ENCODE assay signal across 18 mouse cellular contexts in genomic region chr3:89887582-89888230, GRCm38 (mm10). TPM values are rescaled to one million over a fixed set of nuclear protein-coding genes. Genes with fewer than 3 reads are reported as not detected.
DNase-seq lines count a peak whose midpoint lies in the region; ATAC-seq and TF ChIP-seq lines count a peak whose summit lies in the region.
"Had no signal": no experiment of that assay in that cellular context is flagged by ENCODE, and none has a peak within 500 bp of the region (broad histone marks: within the 10 kb centered on the region; RNA-seq: fewer than 3 reads in every experiment).

No protein-coding gene starts in this region.

- H3K4me2 ChIP-seq in liver, postnatal 0 days (ENCODE audit: low read depth, low read length): no peak overlapping the region
- H3K4me2 ChIP-seq: forebrain, embryonic 15.5 days; hindbrain, embryonic 15.5 days; limb, embryonic 15.5 days; neural tube, embryonic 13.5 days had no signal

- peak; percentile 53 for ATAC-seq in CD4-positive, CD25-positive, alpha-beta regulatory T cell, adult 4 months
- no peak for ATAC-seq in liver, postnatal 0 days
- ATAC-seq: forebrain, embryonic 15.5 days had no signal

- no peak for TF ChIP-seq CTCF in bone marrow, adult 2 months (IDR thresholded peaks at IDR 0.05; ENCODE audit: control insufficient read depth, insufficient read depth, low read length)
- no peak for TF ChIP-seq CTCF in liver, postnatal 0 days (IDR thresholded peaks at IDR 0.05; ENCODE audit: low read depth)

- H3K36me3 ChIP-seq in liver, postnatal 0 days (replicated peaks; ENCODE audit: insufficient read depth, low read length): peaks cover 29% of the 10 kb centered on the region
- H3K36me3 ChIP-seq in splenic B cell, adult 2 months (ENCODE audit: control insufficient read depth, insufficient read depth, low read length, poor library complexity, severe bottlenecking): no peaks in the 10 kb centered on the region
- H3K36me3 ChIP-seq in forebrain, embryonic 10.5 days (replicated peaks): no peaks in the 10 kb centered on the region
- H3K36me3 ChIP-seq: forebrain, embryonic 15.5 days; hindbrain, embryonic 15.5 days; limb, embryonic 15.5 days; neural tube, embryonic 13.5 days had no signal

- H3K27me3 ChIP-seq in liver, postnatal 0 days (ENCODE audit: insufficient read depth, low read length): no peaks in the 10 kb centered on the region
- H3K27me3 ChIP-seq in splenic B cell, adult 2 months (ENCODE audit: control insufficient read depth, insufficient read depth, low read length, poor library complexity, severe bottlenecking): no peaks in the 10 kb centered on the region
- H3K27me3 ChIP-seq in forebrain, embryonic 10.5 days (ENCODE audit: poor library complexity, severe bottlenecking): peaks cover 16% of the 10 kb centered on the region
- H3K27me3 ChIP-seq: forebrain, embryonic 15.5 days; hindbrain, embryonic 15.5 days; limb, embryonic 15.5 days; neural tube, embryonic 13.5 days had no signal

- peaks cover 3% of the 10 kb centered on the region; the same call in 1 of the 2 replicates for H3K4me1 ChIP-seq in bone marrow, adult 2 months (ENCODE audit: control insufficient read depth, insufficient read depth, low read length)
- H3K4me1 ChIP-seq in liver, postnatal 0 days (ENCODE audit: insufficient read depth): peaks cover 25% of the 10 kb centered on the region; the same call in 1 of the 2 replicates
- 0 out of 2 replicates have a peak, but pooled peaks cover 3% of the 10 kb centered on the region for H3K4me1 ChIP-seq in forebrain, embryonic 10.5 days
- H3K4me1 ChIP-seq: forebrain, embryonic 15.5 days; hindbrain, embryonic 15.5 days; neural tube, embryonic 13.5 days had no signal

- H3K9ac ChIP-seq in liver, postnatal 0 days (replicated peaks): no peak overlapping the region
- H3K9ac ChIP-seq: forebrain, embryonic 15.5 days; hindbrain, embryonic 15.5 days; limb, embryonic 15.5 days; neural tube, embryonic 13.5 days had no signal

- 17% methylated on average over 7 of the region's 7 CpGs for WGBS in bone marrow, adult 2 months
- WGBS in liver, postnatal 0 days (ENCODE audit: insufficient replicate concordance): 40% methylated on average over 7 of the region's 7 CpGs
- WGBS in forebrain, embryonic 10.5 days: 92% methylated on average over 7 of the region's 7 CpGs

- peak overlapping the region; percentile 14; the same call in 1 of the 2 replicates for H3K27ac ChIP-seq in bone marrow, adult 2 months (ENCODE audit: control insufficient read depth, insufficient read depth, low read depth, low read length, poor library complexity)
- 0 out of 2 replicates have a peak overlapping the region, but pooled peaks have one; percentile 36 for H3K27ac ChIP-seq in liver, postnatal 0 days (ENCODE audit: low read depth)
- H3K27ac ChIP-seq in forebrain, embryonic 10.5 days: no peak overlapping the region
- H3K27ac ChIP-seq: forebrain, embryonic 15.5 days; hindbrain, embryonic 15.5 days; limb, embryonic 15.5 days; neural tube, embryonic 13.5 days had no signal

- no peak overlapping the region for H3K4me3 ChIP-seq in bone marrow, adult 2 months (replicated peaks; ENCODE audit: control insufficient read depth, low read depth, low read length)
- no peak overlapping the region for H3K4me3 ChIP-seq in liver, postnatal 0 days (ENCODE audit: low read depth, low read length)
- no peak overlapping the region for H3K4me3 ChIP-seq in forebrain, embryonic 10.5 days
- H3K4me3 ChIP-seq: forebrain, embryonic 15.5 days; hindbrain, embryonic 15.5 days; limb, embryonic 15.5 days; neural tube, embryonic 13.5 days had no signal

- TF ChIP-seq EP300 in liver, postnatal 0 days (IDR thresholded peaks at IDR 0.05; ENCODE audit: low read depth): no peak

- intact Hi-C loops in left cerebral cortex, postnatal 4 days (cut with DNase I): no loop called here

- no peaks in the 10 kb centered on the region for H3K9me3 ChIP-seq in liver, postnatal 0 days (ENCODE audit: low read length)
- no peaks in the 10 kb centered on the region for H3K9me3 ChIP-seq in forebrain, embryonic 10.5 days
- H3K9me3 ChIP-seq: forebrain, embryonic 15.5 days; hindbrain, embryonic 15.5 days; limb, embryonic 15.5 days; neural tube, embryonic 13.5 days had no signal

- no peak for DNase-seq in liver, postnatal 0 days
- DNase-seq in splenic B cell, adult 2 months (ENCODE audit: low read depth, low spot score): peak; percentile 62
- no peak for DNase-seq in urinary bladder, postnatal 14 days (ENCODE audit: low spot score)
- no peak for DNase-seq in left cerebral cortex, postnatal 4 days
- DNase-seq in forebrain, embryonic 10.5 days (ENCODE audit: extremely low spot score, low spot score): no peak
- DNase-seq: adrenal gland, postnatal 10 days; cerebellum, adult 8-10 months; embryo, embryonic 11 days; heart, adult 18-20 months; kidney, adult 2 months; kidney, postnatal 36 days; midbrain, embryonic 14.5 days had no signal

- no peak for TF ChIP-seq POLR2A in bone marrow, adult 2 months (IDR thresholded peaks at IDR 0.05; ENCODE audit: borderline replicate concordance, control insufficient read depth, low read depth, low read length)

RNA-seq across cellular contexts. Expression of gene Il6ra, which starts 25.3 kb away (rescaled TPM):
- polyA plus RNA-seq in CD4-positive, CD25-positive, alpha-beta regulatory T cell, adult 4 months (2017; shearing (Covaris generic)): 10 to 100 TPM; 18.3 to 20.4 TPM
- polyA plus RNA-seq in bone marrow, adult 2 months (2011; ENCODE audit: insufficient read depth, insufficient read length, low replicate concordance, missing spikeins): 6.5 and 11.4 TPM in 2 replicates
- polyA plus RNA-seq in liver, postnatal 0 days (2015; fragmentation: Nextera tagmentation; extraction: Ambion mirVana): 10.2 and 11.8 TPM in 2 replicates
- 1 to 10 TPM; 1.8 to 1.9 TPM for total RNA-seq in left cerebral cortex, postnatal 4 days (2021)
- 0.35 and 0.50 TPM in 2 replicates for polyA plus RNA-seq in forebrain, embryonic 10.5 days (2016; fragmentation: Nextera tagmentation; extraction: Ambion mirVana)

RNA-seq across cellular contexts. Expression of gene She, which starts 56.5 kb away (rescaled TPM):
- polyA plus RNA-seq in CD4-positive, CD25-positive, alpha-beta regulatory T cell, adult 4 months (2017; shearing (Covaris generic)): 10 to 100 TPM in 1 of 2 experiments, 1 to 10 TPM in 1; 8.9 to 12.5 TPM
- 1.2 and 1.7 TPM in 2 replicates for polyA plus RNA-seq in bone marrow, adult 2 months (2011; ENCODE audit: insufficient read depth, insufficient read length, low replicate concordance, missing spikeins)
- polyA plus RNA-seq in liver, postnatal 0 days (2015; fragmentation: Nextera tagmentation; extraction: Ambion mirVana): 0.92 and 1.00 TPM in 2 replicates
- 1 to 10 TPM; 3.0 to 3.4 TPM for total RNA-seq in left cerebral cortex, postnatal 4 days (2021)
- polyA plus RNA-seq in forebrain, embryonic 10.5 days (2016; fragmentation: Nextera tagmentation; extraction: Ambion mirVana): 2.3 TPM in 2 replicates
